Comparison of ENCODE assay signal across 20 mouse cellular contexts in genomic region chr15:99833648-99834454, GRCm38 (mm10). TPM values are rescaled to one million over a fixed set of nuclear protein-coding genes. Genes with fewer than 3 reads are reported as not detected.
DNase-seq lines count a peak whose midpoint lies in the region; ATAC-seq and TF ChIP-seq lines count a peak whose summit lies in the region.
"Had no signal": no experiment of that assay in that cellular context is flagged by ENCODE, and none has a peak within 500 bp of the region (broad histone marks: within the 10 kb centered on the region; RNA-seq: fewer than 3 reads in every experiment).

No protein-coding gene starts in this region.

- no peak overlapping the region for H3K4me3 ChIP-seq in gastrocnemius, adult 2 months
- no peak overlapping the region for H3K4me3 ChIP-seq in midbrain, postnatal 0 days (ENCODE audit: low read depth, low read length)
- no peak overlapping the region for H3K4me3 ChIP-seq in midbrain, embryonic 11.5 days (ENCODE audit: low read depth, low read length)
- H3K4me3 ChIP-seq in limb, embryonic 15.5 days = no peak overlapping the region
- H3K4me3 ChIP-seq: heart, embryonic 13.5 days; neural tube, embryonic 12.5 days had no signal

- WGBS in midbrain, postnatal 0 days = 84% methylated on average over 5 of the region's 5 CpGs
- 85% methylated on average over 5 of the region's 5 CpGs for WGBS in midbrain, embryonic 11.5 days
- WGBS in limb, embryonic 15.5 days = 73% methylated on average over 5 of the region's 5 CpGs

- no peaks in the 10 kb centered on the region for H3K27me3 ChIP-seq in midbrain, postnatal 0 days (ENCODE audit: insufficient read depth, low read length)
- H3K27me3 ChIP-seq in midbrain, embryonic 11.5 days (ENCODE audit: control insufficient read depth, insufficient read depth, low read length) = no peaks in the 10 kb centered on the region
- no peaks in the 10 kb centered on the region for H3K27me3 ChIP-seq in limb, embryonic 15.5 days
- H3K27me3 ChIP-seq: heart, embryonic 13.5 days; neural tube, embryonic 12.5 days had no signal

- H3K9me3 ChIP-seq in midbrain, postnatal 0 days (ENCODE audit: low read length) = no peaks in the 10 kb centered on the region
- no peaks in the 10 kb centered on the region for H3K9me3 ChIP-seq in midbrain, embryonic 11.5 days (ENCODE audit: control insufficient read depth, low read length)
- no peaks in the 10 kb centered on the region for H3K9me3 ChIP-seq in limb, embryonic 15.5 days
- H3K9me3 ChIP-seq: heart, embryonic 13.5 days; neural tube, embryonic 12.5 days had no signal

- H3K4me2 ChIP-seq in midbrain, postnatal 0 days (ENCODE audit: low read depth, low read length, poor library complexity, severe bottlenecking) = no peak overlapping the region
- H3K4me2 ChIP-seq in midbrain, embryonic 11.5 days = no peak overlapping the region
- no peak overlapping the region for H3K4me2 ChIP-seq in limb, embryonic 15.5 days
- H3K4me2 ChIP-seq: heart, embryonic 13.5 days; hindbrain, embryonic 14.5 days; neural tube, embryonic 12.5 days had no signal

- no peak for TF ChIP-seq CTCF in gastrocnemius, adult 2 months (IDR thresholded peaks at IDR 0.05)
- 0 out of 2 replicates have a peak, but pooled peaks have one; percentile 6 for TF ChIP-seq CTCF in midbrain, postnatal 0 days (IDR thresholded peaks at IDR 0.05)

- no peak overlapping the region for H3K9ac ChIP-seq in midbrain, postnatal 0 days (replicated peaks; ENCODE audit: low read length, poor library complexity, severe bottlenecking)
- H3K9ac ChIP-seq in midbrain, embryonic 11.5 days (ENCODE audit: low read length) = no peak overlapping the region
- no peak overlapping the region for H3K9ac ChIP-seq in limb, embryonic 15.5 days
- H3K9ac ChIP-seq: heart, embryonic 13.5 days; hindbrain, embryonic 14.5 days; neural tube, embryonic 12.5 days had no signal

- H3K27ac ChIP-seq in gastrocnemius, adult 2 months = peak overlapping the region; percentile 58
- H3K27ac ChIP-seq in midbrain, postnatal 0 days (ENCODE audit: low read depth, low read length) = no peak overlapping the region
- H3K27ac ChIP-seq in midbrain, embryonic 11.5 days (ENCODE audit: low read depth, low read length) = no peak overlapping the region
- H3K27ac ChIP-seq in limb, embryonic 15.5 days = peak overlapping the region; percentile 1; the same call in 1 of the 2 replicates
- H3K27ac ChIP-seq: heart, embryonic 13.5 days; hindbrain, embryonic 14.5 days; neural tube, embryonic 12.5 days had no signal

- ATAC-seq in midbrain, postnatal 0 days (ENCODE audit: low FRiP score) = no peak
- no peak for ATAC-seq in midbrain, embryonic 11.5 days (ENCODE audit: low FRiP score)
- ATAC-seq in limb, embryonic 15.5 days (ENCODE audit: insufficient number of reproducible peaks, low FRiP score, low TSS enrichment, low read depth) = no peak

- no peaks in the 10 kb centered on the region for H3K36me3 ChIP-seq in midbrain, postnatal 0 days (ENCODE audit: insufficient read depth, low read length)
- no peaks in the 10 kb centered on the region for H3K36me3 ChIP-seq in midbrain, embryonic 11.5 days (ENCODE audit: control insufficient read depth, insufficient read depth, low read length)
- H3K36me3 ChIP-seq in limb, embryonic 15.5 days = no peaks in the 10 kb centered on the region
- H3K36me3 ChIP-seq: heart, embryonic 13.5 days; neural tube, embryonic 12.5 days had no signal

- no peaks in the 10 kb centered on the region for H3K4me1 ChIP-seq in midbrain, postnatal 0 days (ENCODE audit: insufficient read depth, low read length)
- no peaks in the 10 kb centered on the region for H3K4me1 ChIP-seq in midbrain, embryonic 11.5 days (ENCODE audit: control insufficient read depth, insufficient read depth, low read length)
- H3K4me1 ChIP-seq in limb, embryonic 15.5 days = peaks cover 7% of the 10 kb centered on the region
- H3K4me1 ChIP-seq: heart, embryonic 13.5 days; neural tube, embryonic 12.5 days had no signal

- no peak for DNase-seq in gastrocnemius, adult 2 months
- no peak for DNase-seq in gastrocnemius, adult 8-10 months (ENCODE audit: low spot score in 2 of 2)
- DNase-seq in midbrain, postnatal 0 days (ENCODE audit: low spot score) = no peak
- DNase-seq in midbrain, embryonic 11.5 days (ENCODE audit: low spot score, missing footprints) = no peak
- DNase-seq in layer of hippocampus, postnatal 10 days (ENCODE audit: low spot score in 2 of 2) = no peak
- DNase-seq in layer of hippocampus, postnatal 36 days = no peak
- DNase-seq: adrenal gland, adult 8-10 months; B cell, adult 2 months; cerebellum, adult 11 months; cerebellum, postnatal 14 days; gastrocnemius, postnatal 10 days; heart, adult 18-20 months; heart, postnatal 36 days; kidney, postnatal 14 days; thymus, adult 18-20 months; thymus, postnatal 4 days had no signal

- intact Hi-C loops in gastrocnemius, adult 2 months (cut with DNase I) = no loop called here

RNA-seq across cellular contexts. Expression of gene Lima1, which starts 41.4 kb away (rescaled TPM):
- 1 to 10 TPM; 7.9 to 9.8 TPM for total RNA-seq in gastrocnemius, adult 2 months (2021)
- 1 to 10 TPM; 5.8 to 9.4 (median 6.5) TPM for total RNA-seq in gastrocnemius, adult 8-10 months (2022)
- total RNA-seq in midbrain, postnatal 0 days (2014; rRNA removed) = 6.4 and 8.7 TPM in 2 replicates
- 6.7 and 7.8 TPM in 2 replicates for polyA plus RNA-seq in midbrain, postnatal 0 days (2015; fragmentation: Nextera tagmentation; extraction: Ambion mirVana)
- polyA plus RNA-seq in midbrain, embryonic 11.5 days (2014; fragmentation: Nextera tagmentation; extraction: Ambion mirVana) = 22.0 and 25.9 TPM in 2 replicates
- polyA plus RNA-seq in limb, embryonic 15.5 days (2015; fragmentation: Nextera tagmentation; extraction: Ambion mirVana) = 90.2 and 91.6 TPM in 2 replicates
- 10 to 100 TPM; 15.3 to 15.5 TPM for total RNA-seq in layer of hippocampus, postnatal 10 days (2021)
- 10 to 100 TPM; 11.6 to 12.4 TPM for total RNA-seq in layer of hippocampus, postnatal 36 days (2021)

Comparison
In these comparisons a context has a peak if more than half of its experiments do, and no peak if none do; other contexts are left out.
1. H3K27ac ChIP-seq: peak in gastrocnemius, adult 2 months (single experiment) and limb, embryonic 15.5 days (single experiment); none in midbrain, postnatal 0 days (single experiment) and midbrain, embryonic 11.5 days (single experiment).